Mouse (Mus musculus) ES-Bruce4 (cell line): Measurements from ENCODE around the gene Capn11.

Source experiments
- CTCF ChIP-seq: IDR thresholded peaks from one replicate; pipeline ENCODE4 v1.8.1; 2011; ENCODE audit warnings: low read depth, low read length
- EP300 ChIP-seq: IDR thresholded peaks from 2 replicates; pipeline ENCODE4 v1.6.1; 2011; ENCODE audit warnings: low read depth, low read length; ENCODE audit not compliant: insufficient read depth
- POLR2A ChIP-seq: IDR thresholded peaks from one replicate; pipeline ENCODE4 v1.8.1; 2011; ENCODE audit warnings: low read length; ENCODE audit not compliant: insufficient read depth

DNA sequence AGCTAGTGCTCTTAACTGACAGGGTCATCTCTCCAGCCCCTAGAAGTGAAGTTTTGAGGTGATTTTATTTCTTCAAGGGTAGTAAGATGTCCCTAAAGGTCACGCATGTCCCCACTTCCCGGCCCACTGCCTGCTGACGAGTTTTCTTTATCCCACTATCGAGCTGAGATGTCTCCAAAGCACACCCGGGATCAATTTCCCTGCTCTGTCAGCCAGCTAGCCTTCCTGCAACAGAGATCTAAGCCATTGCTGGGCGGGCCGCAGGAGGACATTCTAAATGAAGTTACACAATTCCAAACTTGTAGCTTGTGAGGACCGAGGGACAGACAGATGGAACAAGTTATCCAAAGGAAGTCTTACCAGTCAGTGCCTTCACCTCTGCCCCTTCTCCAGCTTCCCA lies 58.9 kb downstream of the Capn11 start:
- TF ChIP-seq POLR2A (no peak), CTCF (no peak), EP300 (no peak)
